Mouse (Mus musculus) hindbrain, embryonic 12.5 days (tissue): ENCODE data around the gene Macrod1. TPM values are rescaled to one million over a fixed set of nuclear protein-coding genes. Genes with fewer than 3 reads are reported as not detected.

Experiments used
- ATAC-seq: fragments of 200-750 bp; cut with Nextera tagmentation; 2 replicates; pipeline ENCODE4 v1.8.0; 2017; ENCODE audit warnings: moderate TSS enrichment; ENCODE audit not compliant: low FRiP score
- H3K27ac ChIP-seq: fragments of 300-500 bp; sonication (generic); 2 replicates; pipeline ENCODE4 v1.5.1; 2016; ENCODE audit warnings: mild to moderate bottlenecking
- H3K27me3 ChIP-seq: fragments of 300-500 bp; sonication (generic); 2 replicates; pipeline ENCODE4 v1.6.1; 2016; ENCODE audit warnings: mild to moderate bottlenecking
- H3K36me3 ChIP-seq: fragments of 300-500 bp; sonication (generic); 2 replicates; pipeline ENCODE4 v1.6.1; 2016; ENCODE audit warnings: mild to moderate bottlenecking
- H3K4me1 ChIP-seq: fragments of 300-500 bp; sonication (generic); 2 replicates; pipeline ENCODE4 v1.6.1; 2016
- H3K4me2 ChIP-seq: fragments of 300-500 bp; sonication (generic); replicated peaks from 2 replicates; pipeline ENCODE4 v1.6.1; 2016; ENCODE audit warnings: mild to moderate bottlenecking
- H3K4me3 ChIP-seq: fragments of 300-500 bp; sonication (generic); 2 replicates; pipeline ENCODE4 v1.5.1; 2016; ENCODE audit warnings: mild to moderate bottlenecking
- H3K9ac ChIP-seq: fragments of 300-500 bp; sonication (generic); 2 replicates; pipeline ENCODE4 v1.6.1; 2016; ENCODE audit warnings: mild to moderate bottlenecking, moderate library complexity
- H3K9me3 ChIP-seq: fragments of 300-500 bp; sonication (generic); replicated peaks from 2 replicates; pipeline ENCODE4 v1.6.1; 2016; ENCODE audit warnings: mild to moderate bottlenecking
- WGBS: fragments of 180-500 bp; shearing (Covaris S2); methylation state at CpG from one replicate; pipeline ENCODE4 v1.1.7; 2016; 5-methylcytosine and 5-hydroxymethylcytosine counted together
- polyA plus RNA-seq: library from polyadenylated mRNA; unstranded; fragments of >200 nt; fragmentation: Nextera tagmentation; extraction: Ambion mirVana; gene quantifications from 2 replicates; pipeline ENCODE4 v1.2.1, GENCODE M21; 2016

Macrod1 gene
- polyA plus RNA-seq, 1 experiment from 2014 or later: 5.6 TPM

DNA sequence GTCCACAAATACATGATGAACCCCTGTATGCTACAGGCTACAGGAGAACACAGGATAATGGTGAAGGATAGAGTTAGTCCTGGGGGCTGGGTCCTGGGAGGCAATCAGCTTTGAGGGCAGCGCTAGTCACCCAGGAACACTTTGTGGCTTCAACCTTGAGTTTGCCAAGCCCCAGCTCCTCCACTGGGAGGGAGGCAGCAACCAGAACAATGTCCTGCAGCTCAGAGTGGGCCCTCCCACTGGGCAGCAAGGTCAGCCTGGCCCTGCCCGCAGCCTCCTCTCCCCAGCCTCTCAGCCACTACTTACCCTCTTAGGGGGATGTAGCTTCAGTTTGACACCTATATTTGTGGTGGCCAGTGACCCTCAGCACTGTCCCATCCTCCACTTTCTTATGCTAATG, 111.8 kb downstream of the Macrod1 start:
- no peaks in the 10 kb centered on the region for H3K36me3 ChIP-seq
- no peak overlapping the region for H3K4me2 ChIP-seq
- 28% methylated on average over 2 of the region's 2 CpGs for WGBS
- no peak overlapping the region for H3K4me3 ChIP-seq
- H3K27ac ChIP-seq: no peak overlapping the region
- no peaks in the 10 kb centered on the region for H3K9me3 ChIP-seq
- peaks cover 61% of the 10 kb centered on the region for H3K4me1 ChIP-seq
- H3K9ac ChIP-seq: no peak overlapping the region
- no peak for ATAC-seq
- peaks cover 61% of the 10 kb centered on the region for H3K27me3 ChIP-seq

DNA sequence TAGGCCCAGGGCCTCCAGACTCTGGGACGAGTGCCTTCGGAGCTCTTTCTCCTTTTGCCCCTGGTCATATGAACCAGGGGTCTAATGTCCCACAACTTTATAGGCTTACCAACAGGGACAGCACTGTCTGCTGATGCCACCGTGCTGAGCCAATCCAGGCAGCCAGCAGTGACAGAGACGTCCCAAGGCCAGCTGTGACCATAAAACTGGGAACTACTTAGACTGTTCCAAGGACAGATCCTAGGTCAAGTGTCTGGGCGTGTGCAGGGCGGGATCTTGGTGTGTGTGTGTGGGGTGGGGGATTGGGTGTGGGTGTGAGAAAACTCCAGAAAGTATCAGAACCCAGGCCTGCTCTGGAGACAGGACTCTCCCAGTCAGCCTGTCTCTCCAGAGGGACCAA, 114.3 kb downstream of the Macrod1 start:
- peaks cover 40% of the 10 kb centered on the region for H3K27me3 ChIP-seq
- ATAC-seq: no peak
- H3K9ac ChIP-seq: no peak overlapping the region
- H3K4me2 ChIP-seq: no peak overlapping the region
- no peak overlapping the region for H3K4me3 ChIP-seq
- 0 out of 2 replicates have a peak overlapping the region, but pooled peaks have one; percentile 23 for H3K27ac ChIP-seq
- no peaks in the 10 kb centered on the region for H3K9me3 ChIP-seq
- H3K36me3 ChIP-seq: no peaks in the 10 kb centered on the region
- H3K4me1 ChIP-seq: peaks cover 43% of the 10 kb centered on the region
- 71% methylated on average over 6 of the region's 6 CpGs for WGBS

DNA sequence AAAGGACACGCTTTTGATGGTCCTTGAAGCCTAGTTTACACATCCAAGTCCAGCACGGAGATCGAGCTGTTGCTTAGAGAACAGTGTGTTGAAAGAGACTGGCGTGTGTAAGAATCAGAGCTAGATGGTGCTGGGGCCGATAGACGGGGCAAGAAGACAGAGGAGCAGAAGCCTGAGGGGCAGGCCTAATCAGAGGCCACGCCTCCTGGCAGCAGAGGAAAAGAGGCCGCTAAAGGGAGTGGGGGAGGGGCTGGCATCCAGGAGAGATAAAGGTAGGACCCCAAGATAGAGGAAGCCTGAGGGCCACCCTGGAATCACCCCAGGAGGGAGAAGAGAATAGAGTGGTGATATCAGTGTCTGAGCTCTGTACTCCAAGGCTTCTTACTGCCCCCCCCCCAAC, 114.8 kb downstream of the Macrod1 start:
- Histone ChIP-seq H3K9ac (no peak overlapping the region), H3K4me2 (peak overlapping the region; percentile 9; the same call in 1 of the 2 replicates), H3K36me3 (no peaks in the 10 kb centered on the region), H3K27ac (peak overlapping the region; percentile 23; the same call in 1 of the 2 replicates), H3K9me3 (no peaks in the 10 kb centered on the region), H3K27me3 (peaks cover 36% of the 10 kb centered on the region), H3K4me3 (no peak overlapping the region), H3K4me1 (peaks cover 44% of the 10 kb centered on the region)
- peak; percentile 21; the same call in 1 of the 2 replicates for ATAC-seq
- 5% methylated on average over 8 of the region's 8 CpGs for WGBS

DNA sequence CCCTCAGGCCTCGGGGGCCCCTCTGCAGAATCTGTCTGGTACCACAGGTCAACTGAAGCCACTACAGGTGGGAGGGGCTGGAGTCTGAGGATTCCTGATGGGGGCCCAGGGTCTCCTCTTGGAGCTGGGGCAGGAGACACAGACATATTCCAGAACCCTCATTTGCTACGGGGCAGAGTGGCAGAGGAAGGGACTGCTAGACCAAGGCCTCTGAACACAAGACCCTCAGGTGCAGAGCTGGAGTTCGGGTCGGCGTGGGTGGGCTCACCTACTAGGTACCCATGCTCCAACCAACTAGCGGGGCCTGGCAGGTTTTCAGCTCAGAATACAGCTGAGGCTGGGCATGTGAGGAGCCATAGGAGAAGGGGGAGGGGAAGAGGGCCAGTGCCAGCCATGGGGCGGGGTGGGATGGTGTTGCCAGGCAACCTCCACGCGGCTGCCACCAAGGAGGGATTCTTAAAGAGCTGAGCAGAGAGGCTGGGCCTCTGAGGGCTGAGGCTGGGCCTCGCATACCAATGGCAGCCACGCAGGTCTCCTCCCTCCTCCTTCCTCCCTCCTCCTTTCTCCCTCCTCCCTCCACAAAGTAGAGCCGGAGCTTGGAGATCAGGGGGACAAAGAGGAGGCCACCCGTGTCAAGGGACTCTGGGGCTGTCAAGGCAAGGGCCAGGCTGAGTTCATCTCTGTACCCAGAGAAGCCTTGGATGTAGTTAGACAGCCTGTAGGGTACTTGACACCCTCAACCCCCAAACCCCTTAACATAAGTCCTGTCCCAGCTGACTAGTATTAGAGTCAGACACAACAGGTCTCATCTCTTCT, 115.6 kb downstream of the Macrod1 start:
- Histone ChIP-seq H3K27me3 (peaks cover 31% of the 10 kb centered on the region), H3K4me1 (peaks cover 42% of the 10 kb centered on the region), H3K27ac (peak overlapping the region; percentile 72), H3K9ac (no peak overlapping the region; the same call in 1 of the 2 replicates), H3K4me2 (peak overlapping the region; percentile 9; the same call in 1 of the 2 replicates), H3K36me3 (no peaks in the 10 kb centered on the region), H3K9me3 (no peaks in the 10 kb centered on the region), H3K4me3 (no peak overlapping the region)
- WGBS: 13% methylated on average over 13 of the region's 13 CpGs
- peak; percentile 93 for ATAC-seq

DNA sequence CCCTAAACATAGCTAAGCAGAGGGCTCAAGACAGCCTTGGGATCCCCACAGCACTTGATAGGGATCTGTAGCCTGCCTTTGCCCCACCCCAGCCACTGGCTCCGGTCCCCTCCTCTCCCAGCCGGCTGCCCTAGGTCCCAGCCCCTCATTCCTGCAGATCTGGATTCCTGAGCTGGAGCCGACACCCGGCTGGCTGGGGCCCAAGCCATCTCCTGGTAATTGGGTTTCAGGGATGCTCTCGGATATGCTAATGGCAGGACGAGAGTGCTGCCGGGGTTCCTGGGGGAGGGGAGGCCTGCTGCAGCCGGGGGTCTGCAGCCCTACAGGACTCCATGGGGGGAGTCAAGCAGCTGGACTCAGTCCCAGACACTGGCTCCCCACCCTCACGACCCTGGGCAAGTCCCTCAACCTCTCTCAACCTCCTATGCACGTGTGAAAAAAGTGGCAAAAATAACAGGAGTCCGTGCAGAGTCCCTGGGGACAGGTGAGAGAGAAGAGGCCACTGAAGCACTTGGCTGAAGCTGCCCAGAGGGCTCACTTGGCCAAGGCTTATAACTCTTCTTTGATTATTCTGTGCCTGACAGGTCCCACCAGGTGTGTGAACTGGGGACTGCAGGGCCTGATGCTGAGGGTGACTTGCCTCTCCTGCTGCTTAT, 119.6 kb downstream of the Macrod1 start:
- Histone ChIP-seq H3K9me3 (no peaks in the 10 kb centered on the region), H3K4me3 (no peak overlapping the region), H3K4me2 (no peak overlapping the region), H3K9ac (0 out of 2 replicates have a peak overlapping the region, but pooled peaks have one; percentile 10), H3K4me1 (peaks cover 45% of the 10 kb centered on the region), H3K36me3 (no peaks in the 10 kb centered on the region), H3K27me3 (peaks cover 26% of the 10 kb centered on the region), H3K27ac (0 out of 2 replicates have a peak overlapping the region, but pooled peaks have one; percentile 1)
- ATAC-seq: peak; percentile 18; the same call in 1 of the 2 replicates
- 4% methylated on average over 11 of the region's 11 CpGs for WGBS

DNA sequence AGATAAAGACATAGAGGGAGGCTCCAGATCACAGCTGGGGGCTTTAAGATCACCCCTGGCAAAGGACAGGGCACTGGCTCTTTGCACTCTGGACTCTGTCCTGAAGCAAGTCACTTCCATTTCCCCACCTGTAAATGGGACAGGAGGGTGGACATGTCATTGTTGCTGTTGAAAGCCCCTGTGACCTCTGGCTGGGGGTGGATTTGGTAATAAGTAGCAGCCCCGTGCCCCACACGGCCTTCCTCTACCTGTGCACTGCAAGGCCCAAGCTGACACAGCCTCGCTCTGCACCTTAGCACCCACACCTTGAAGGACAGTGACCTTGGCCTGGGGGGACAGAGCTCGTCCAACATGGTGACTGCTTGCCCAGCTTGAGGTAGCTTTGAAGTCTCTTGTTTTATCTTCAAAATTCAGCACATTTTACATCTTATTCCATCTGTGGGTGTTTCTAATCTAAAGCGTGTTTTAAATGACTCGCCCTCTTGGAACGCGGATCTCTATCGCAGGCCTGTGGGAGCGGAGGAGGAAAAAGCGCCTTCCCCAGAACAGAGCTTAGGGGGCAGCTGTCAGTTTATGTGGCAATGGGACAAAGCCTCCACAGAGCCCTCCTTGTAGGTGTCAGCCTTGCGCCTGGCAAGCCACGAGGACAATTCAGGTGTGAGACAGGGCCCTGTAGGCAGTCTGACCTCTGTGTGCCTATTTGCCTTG, 121.3 kb downstream of the Macrod1 start:
- Histone ChIP-seq H3K9ac (no peak overlapping the region), H3K36me3 (no peaks in the 10 kb centered on the region), H3K4me1 (peaks cover 45% of the 10 kb centered on the region), H3K9me3 (no peaks in the 10 kb centered on the region), H3K4me2 (no peak overlapping the region), H3K27me3 (peaks cover 29% of the 10 kb centered on the region), H3K4me3 (no peak overlapping the region), H3K27ac (no peak overlapping the region)
- WGBS: 58% methylated on average over 13 of the region's 13 CpGs
- no peak for ATAC-seq

DNA sequence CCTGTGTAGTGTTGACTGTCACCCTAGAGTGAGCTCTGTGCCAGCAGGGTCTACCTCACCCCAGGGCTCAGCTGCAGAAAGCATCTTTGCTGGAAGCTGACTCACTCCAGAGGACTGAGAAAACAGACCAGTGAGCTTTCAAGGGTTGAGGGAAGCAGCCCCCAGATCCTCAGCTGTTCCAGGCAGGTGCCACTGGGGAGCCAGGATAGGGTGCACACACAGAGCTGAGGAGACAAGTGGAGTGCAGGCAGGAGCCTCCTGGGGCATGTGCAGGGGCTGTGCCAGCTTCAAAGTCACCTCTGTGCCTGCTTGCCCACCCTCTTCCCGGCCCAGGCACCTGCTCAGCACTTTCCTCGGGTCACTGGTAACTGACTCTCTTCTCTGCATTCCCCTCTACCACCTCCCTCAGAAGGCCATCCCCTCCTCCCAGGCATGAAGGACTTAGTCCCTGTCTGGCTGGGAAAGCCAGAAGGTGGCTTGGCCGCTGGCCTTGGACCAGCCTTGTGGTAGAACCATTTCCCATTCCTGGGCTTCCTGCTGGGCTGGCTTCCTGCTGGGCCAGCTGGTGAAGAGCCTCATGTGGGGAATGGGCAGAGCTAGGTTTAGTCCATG, 122.3 kb downstream of the Macrod1 start:
- Histone ChIP-seq H3K4me1 (peaks cover 51% of the 10 kb centered on the region), H3K36me3 (no peaks in the 10 kb centered on the region), H3K9ac (no peak overlapping the region), H3K27me3 (peaks cover 37% of the 10 kb centered on the region), H3K9me3 (no peaks in the 10 kb centered on the region), H3K27ac (no peak overlapping the region), H3K4me3 (no peak overlapping the region), H3K4me2 (no peak overlapping the region)
- no peak for ATAC-seq
- 26% methylated on average over 3 of the region's 3 CpGs for WGBS

DNA sequence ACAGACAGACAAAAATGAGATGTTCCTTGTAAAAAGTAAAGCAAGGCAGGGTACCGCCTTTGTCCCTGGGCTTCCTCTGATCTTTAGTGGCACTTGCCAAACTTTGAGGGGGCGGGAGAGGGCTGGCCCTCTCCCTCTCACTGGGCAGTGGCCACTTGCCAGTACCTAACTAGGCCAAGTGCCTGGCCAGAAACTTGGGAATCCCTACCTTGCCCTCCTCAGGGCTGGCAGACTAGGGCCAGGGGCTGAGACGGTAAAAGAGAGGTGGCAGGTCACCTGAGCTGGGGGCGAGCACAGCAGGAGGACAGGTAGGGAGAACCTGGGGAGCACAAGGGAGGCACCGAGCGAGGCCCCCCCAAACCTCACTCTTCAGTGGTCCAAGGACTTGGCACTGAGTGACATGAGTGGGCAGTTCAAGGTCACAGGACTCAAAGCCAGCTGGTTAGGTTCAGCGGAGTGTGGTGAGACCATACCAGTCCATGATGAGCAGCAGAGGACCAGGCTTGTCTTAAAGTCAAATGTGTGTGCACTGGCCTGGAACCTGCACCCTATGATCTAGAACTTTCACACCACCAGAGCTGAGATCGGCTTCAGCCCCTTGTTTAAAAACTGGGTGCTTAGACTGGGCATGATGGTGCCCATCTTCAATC, 124.3 kb downstream of the Macrod1 start:
- peaks cover 58% of the 10 kb centered on the region for H3K4me1 ChIP-seq
- H3K36me3 ChIP-seq: no peaks in the 10 kb centered on the region
- ATAC-seq: no peak

DNA sequence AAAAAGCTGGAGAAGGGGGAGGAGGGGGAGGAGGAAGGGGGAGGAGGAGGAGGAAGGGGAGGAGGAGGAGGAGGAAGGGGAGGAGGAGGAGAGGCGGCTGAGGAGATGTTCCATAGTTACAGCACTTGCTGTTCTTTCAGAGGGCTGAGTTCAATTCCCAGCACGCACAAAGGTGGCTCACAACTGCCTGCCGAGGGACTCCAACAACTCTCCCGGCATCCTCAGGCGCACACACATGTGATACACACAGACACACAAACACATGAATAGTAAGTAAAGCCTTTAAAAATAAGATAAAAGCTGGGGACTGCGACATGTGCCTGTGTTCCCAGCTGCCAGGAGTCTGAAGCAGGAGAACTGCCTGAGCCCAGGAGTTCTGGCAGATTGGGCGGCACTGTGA, 124.9 kb downstream of the Macrod1 start:
- WGBS: 58% methylated on average over 7 of the region's 7 CpGs
- ATAC-seq: no peak
- H3K4me2 ChIP-seq: no peak overlapping the region
- no peak overlapping the region for H3K9ac ChIP-seq
- no peak overlapping the region for H3K27ac ChIP-seq
- H3K27me3 ChIP-seq: peaks cover 56% of the 10 kb centered on the region
- peaks cover 58% of the 10 kb centered on the region for H3K4me1 ChIP-seq
- no peaks in the 10 kb centered on the region for H3K9me3 ChIP-seq
- no peak overlapping the region for H3K4me3 ChIP-seq
- no peaks in the 10 kb centered on the region for H3K36me3 ChIP-seq

More for the DNA sequence above, 124.3 kb downstream of the Macrod1 start:
- Histone ChIP-seq H3K4me2 (no peak overlapping the region), H3K9ac (no peak overlapping the region), H3K27ac (no peak overlapping the region), H3K4me3 (no peak overlapping the region), H3K27me3 (peaks cover 54% of the 10 kb centered on the region), H3K9me3 (no peaks in the 10 kb centered on the region)
- WGBS: 81% methylated on average over 8 of the region's 8 CpGs

DNA sequence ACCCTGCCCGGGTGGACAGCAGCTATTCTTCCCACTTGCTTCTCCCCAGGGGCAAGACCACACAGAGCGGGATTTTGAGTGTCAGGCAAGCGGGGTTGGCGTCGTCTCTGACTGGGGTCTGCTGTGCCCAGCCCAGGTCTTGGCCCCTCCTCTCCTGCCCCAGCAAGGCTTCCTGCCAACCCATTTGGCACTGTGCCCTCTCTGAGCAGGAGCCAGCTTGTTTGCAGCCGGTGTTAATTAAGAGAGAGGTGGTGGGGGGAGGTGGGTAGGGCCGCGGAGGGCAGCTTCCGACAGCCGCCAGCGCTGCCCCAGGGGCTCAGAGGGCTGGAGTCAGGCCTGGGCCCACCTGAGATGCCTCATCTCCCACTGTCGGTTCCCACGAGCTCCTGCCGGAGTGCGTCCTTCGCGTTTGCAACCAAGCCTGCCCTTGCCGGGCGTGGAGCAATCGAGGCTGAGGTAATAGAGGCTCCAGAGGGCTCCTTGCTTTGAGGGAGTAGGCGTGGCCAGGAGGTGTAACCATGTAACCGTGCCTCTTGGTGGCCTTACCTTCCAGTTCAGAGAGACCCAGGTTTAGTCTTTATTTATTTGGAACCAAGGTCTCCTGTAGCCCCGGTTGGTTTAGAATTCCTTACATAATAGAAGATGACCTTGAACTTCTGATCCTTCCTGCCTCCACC, 125.8 kb downstream of the Macrod1 start:
- peak; percentile 66 for ATAC-seq
- Histone ChIP-seq H3K36me3 (no peaks in the 10 kb centered on the region), H3K4me3 (no peak overlapping the region), H3K27ac (peak overlapping the region; percentile 30; the same call in 1 of the 2 replicates), H3K9ac (0 out of 2 replicates have a peak overlapping the region, but pooled peaks have one; percentile 33), H3K4me2 (peak overlapping the region; percentile 27), H3K4me1 (peaks cover 61% of the 10 kb centered on the region), H3K9me3 (no peaks in the 10 kb centered on the region), H3K27me3 (peaks cover 59% of the 10 kb centered on the region)
- WGBS: 5% methylated on average over 22 of the region's 23 CpGs

DNA sequence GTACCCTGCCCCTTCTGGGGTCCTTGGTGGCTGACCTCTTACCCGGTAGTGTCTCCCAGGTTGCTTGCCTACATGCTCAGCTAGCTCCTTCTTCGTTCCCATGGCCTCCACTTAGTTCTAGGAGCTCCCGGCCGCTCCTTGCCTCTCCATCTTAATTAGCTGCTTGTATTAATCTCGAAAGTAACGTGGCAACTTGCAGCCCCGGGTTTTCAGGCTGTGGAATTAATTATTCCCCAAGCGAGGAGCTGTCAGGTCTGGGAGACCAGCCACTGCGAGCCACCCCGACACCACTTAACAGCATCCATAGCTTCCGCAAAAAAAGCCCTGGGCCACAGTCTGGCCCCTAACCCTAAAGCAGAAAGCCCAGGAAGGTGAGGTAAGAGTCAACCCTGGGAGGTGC, 126.8 kb downstream of the Macrod1 start:
- H3K27me3 ChIP-seq: peaks cover 66% of the 10 kb centered on the region
- H3K4me3 ChIP-seq: no peak overlapping the region
- H3K36me3 ChIP-seq: no peaks in the 10 kb centered on the region
- no peak overlapping the region for H3K27ac ChIP-seq
- 39% methylated on average over 11 of the region's 11 CpGs for WGBS
- no peak overlapping the region for H3K4me2 ChIP-seq
- peaks cover 58% of the 10 kb centered on the region for H3K4me1 ChIP-seq
- no peak overlapping the region for H3K9ac ChIP-seq
- H3K9me3 ChIP-seq: no peaks in the 10 kb centered on the region
- no peak for ATAC-seq
